Mouse (Mus musculus) layer of hippocampus, postnatal 36 days (tissue): Measurements from ENCODE around the gene Tshz2. TPM values are rescaled to one million over a fixed set of nuclear protein-coding genes. Genes with fewer than 3 reads are reported as not detected.

Experiments used
- DNase-seq, 2 experiments: peaks; one replicate each; pipeline ENCODE4 v3.0.0; 2022
- total RNA-seq, 2 experiments: library from RNA; stranded (reverse); gene quantifications; 2 replicates each; pipeline ENCODE4 v1.2.3; 2021

Gene Tshz2
- total RNA-seq, 2 experiments from 2014 or later: 29.6 to 34.3 TPM

GRCm38 (mm10) chr2:169948139-169948538, 315.3 kb downstream of the Tshz2 start:
- DNase-seq: no peak

GRCm38 (mm10) chr2:169951041-169951440, 318.2 kb downstream of the Tshz2 start:
- DNase-seq: no peak

- DNase-seq: no peak
Observed at GRCm38 (mm10) chr2:169952981-169953380, 320.2 kb downstream of the Tshz2 start.

GRCm38 (mm10) chr2:169958736-169959573, 326.1 kb downstream of the Tshz2 start:
- no peak for DNase-seq

GRCm38 (mm10) chr2:169961463-169962230, 328.8 kb downstream of the Tshz2 start:
- no peak for DNase-seq

GRCm38 (mm10) chr2:169962231-169962600, 329.4 kb downstream of the Tshz2 start:
- DNase-seq: no peak

GRCm38 (mm10) chr2:169962776-169963175, 330.0 kb downstream of the Tshz2 start:
- DNase-seq: no peak

- no peak for DNase-seq
Observed at GRCm38 (mm10) chr2:169970481-169970880, 337.7 kb downstream of the Tshz2 start.

- peak in 1 of 2 experiments; percentile 14 for DNase-seq
Observed at GRCm38 (mm10) chr2:169982925-169983324, 350.1 kb downstream of the Tshz2 start.

- no peak for DNase-seq
Observed at GRCm38 (mm10) chr2:169987186-169987585, 354.4 kb downstream of the Tshz2 start.

- DNase-seq: no peak
Observed at GRCm38 (mm10) chr2:169989186-169989585, 356.4 kb downstream of the Tshz2 start.

- DNase-seq: no peak
Observed at GRCm38 (mm10) chr2:169990991-169991390, 358.2 kb downstream of the Tshz2 start.

GRCm38 (mm10) chr2:169995987-169996386, 363.2 kb downstream of the Tshz2 start:
- DNase-seq: no peak

GRCm38 (mm10) chr2:169996501-169997237, 363.9 kb downstream of the Tshz2 start:
- DNase-seq: no peak

- no peak for DNase-seq
Observed at GRCm38 (mm10) chr2:169997276-169998049, 364.6 kb downstream of the Tshz2 start.

GRCm38 (mm10) chr2:169998878-169999337, 366.1 kb downstream of the Tshz2 start:
- no peak for DNase-seq

- DNase-seq: peak in 1 of 2 experiments; percentile 23
Observed at GRCm38 (mm10) chr2:170002594-170003504, 370.0 kb downstream of the Tshz2 start.

- DNase-seq: no peak
Observed at GRCm38 (mm10) chr2:170003666-170004065, 370.9 kb downstream of the Tshz2 start.

GRCm38 (mm10) chr2:170006829-170007228, 374.0 kb downstream of the Tshz2 start:
- DNase-seq: no peak

GRCm38 (mm10) chr2:170007426-170007958, 374.7 kb downstream of the Tshz2 start:
- DNase-seq: no peak

- DNase-seq: no peak
Observed at GRCm38 (mm10) chr2:170009729-170010128, 376.9 kb downstream of the Tshz2 start.
